Mouse (Mus musculus): ENCODE results near the gene 2210408I21Rik. TPM values are rescaled to one million over a fixed set of nuclear protein-coding genes. Genes with fewer than 3 reads are reported as not detected.

Gene 2210408I21Rik
- 10.8 and 11.9 TPM in 2 replicates for polyA plus RNA-seq (2015; fragmentation: Nextera tagmentation; extraction: Ambion mirVana)

DNA sequence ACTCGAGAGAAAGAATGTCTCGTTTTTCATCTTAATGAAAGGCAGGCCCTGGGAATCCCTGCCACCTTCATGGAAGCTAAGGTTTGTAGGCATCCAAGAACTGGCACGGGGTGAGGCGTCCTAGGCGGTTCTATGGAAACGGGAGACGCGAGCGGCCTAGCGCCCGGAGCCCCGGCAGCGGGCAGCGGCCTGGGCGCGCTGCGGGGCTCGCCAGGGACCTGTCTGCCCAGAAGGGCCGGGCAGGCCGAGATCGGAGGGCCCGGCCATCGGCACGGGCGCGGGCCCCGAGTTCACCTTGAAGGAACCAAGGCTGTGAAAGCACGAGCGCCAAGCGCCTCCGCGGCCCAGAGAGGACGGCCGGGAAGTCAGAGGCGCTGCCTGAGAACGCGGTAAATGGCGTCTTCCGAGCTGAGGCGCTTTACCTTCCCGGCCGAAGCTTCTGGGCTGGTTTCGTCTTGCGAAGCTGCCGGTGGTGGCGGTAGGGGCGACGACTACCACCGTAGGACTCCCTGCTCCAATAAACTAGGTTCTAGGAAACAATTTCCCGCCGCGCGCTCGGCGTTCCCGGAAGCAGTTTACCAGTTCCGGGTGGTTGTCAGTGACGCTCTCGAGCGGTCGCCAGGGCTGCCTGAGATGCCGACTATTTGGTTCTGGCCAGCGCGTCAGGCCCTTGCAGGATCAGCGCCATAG is at the start of gene 2210408I21Rik, which contains the start of gene Slf1:
2210408I21Rik (plus strand) TSS at position 610 of the 690 bp plus-strand sequence.
Slf1 (minus strand) TSS at position 543 of the 690 bp plus-strand sequence.

Other genes starting within 250 kb of the 2210408I21Rik start
- 29.6 and 35.2 TPM in 2 replicates for gene Slf1, start 67 bp upstream of the 2210408I21Rik start, polyA plus RNA-seq (2015; fragmentation: Nextera tagmentation; extraction: Ambion mirVana)